ENCODE assay signal across 8 mouse cellular contexts in genomic region chr16:74411481-74412251, GRCm38 (mm10). TPM values are rescaled to one million over a fixed set of nuclear protein-coding genes. Genes with fewer than 3 reads are reported as not detected.
DNase-seq lines count a peak whose midpoint lies in the region; ATAC-seq lines count a peak whose summit lies in the region.

Gene Robo2 (minus strand): TSS chr16:74411825.

- DNase-seq in ZHBTc4 (ENCODE audit: low read depth, low spot score), result peak; percentile 66
- peak; percentile 36 to 63 for DNase-seq in cerebellum, postnatal 4 days (ENCODE audit: low spot score in 2 of 2)
- DNase-seq in gastrocnemius, adult 18-20 months (ENCODE audit: low spot score), result peak; percentile 19
- peak; percentile 71 to 76 for DNase-seq in layer of hippocampus, postnatal 36 days
- peak; percentile 32 for DNase-seq in ovary, postnatal 14 days (ENCODE audit: low spot score)
- DNase-seq in spleen, postnatal 10 days (ENCODE audit: low spot score in 2 of 2), result no peak

- H3K36me3 ChIP-seq in hindbrain, embryonic 13.5 days, result no peaks in the 10 kb centered on the region
- H3K36me3 ChIP-seq in lung, embryonic 16.5 days (ENCODE audit: control insufficient read depth, insufficient read depth, low read length), result no peaks in the 10 kb centered on the region

- H3K4me3 ChIP-seq in hindbrain, embryonic 13.5 days, result peak within 1 kb of the TSS; percentile 75
- peak within 1 kb of the TSS; percentile 64 for H3K4me3 ChIP-seq in lung, embryonic 16.5 days (ENCODE audit: low read length)

- H3K27me3 ChIP-seq in hindbrain, embryonic 13.5 days, result no peaks in the 10 kb centered on the region
- H3K27me3 ChIP-seq in lung, embryonic 16.5 days (ENCODE audit: control insufficient read depth, insufficient read depth, low read depth, low read length), result peaks cover 2% of the 10 kb centered on the region; the same call in 1 of the 2 replicates

- WGBS in hindbrain, embryonic 13.5 days, result under 1% methylated on average over 43 of the region's 43 CpGs
- under 1% methylated on average over 41 of the region's 43 CpGs for WGBS in lung, embryonic 16.5 days

- H3K27ac ChIP-seq in hindbrain, embryonic 13.5 days, result peak within 1 kb of the TSS; percentile 94
- H3K27ac ChIP-seq in lung, embryonic 16.5 days (ENCODE audit: low read length), result peak within 1 kb of the TSS; percentile 81

- peak; percentile 83 for ATAC-seq in hindbrain, embryonic 13.5 days (ENCODE audit: low FRiP score)
- ATAC-seq in lung, embryonic 16.5 days (ENCODE audit: low read depth), result peak; percentile 94

- H3K9me3 ChIP-seq in hindbrain, embryonic 13.5 days, result no peaks in the 10 kb centered on the region
- H3K9me3 ChIP-seq in lung, embryonic 16.5 days (ENCODE audit: control insufficient read depth, low read length), result no peaks in the 10 kb centered on the region

- peak within 1 kb of the TSS; percentile 86 for H3K9ac ChIP-seq in hindbrain, embryonic 13.5 days
- H3K9ac ChIP-seq in lung, embryonic 16.5 days (ENCODE audit: low read length), result peak within 1 kb of the TSS; percentile 70

- peak within 1 kb of the TSS; percentile 91 for H3K4me2 ChIP-seq in hindbrain, embryonic 13.5 days
- peak within 1 kb of the TSS; percentile 88 for H3K4me2 ChIP-seq in lung, embryonic 16.5 days (ENCODE audit: low read depth, low read length)

- peaks cover 7% of the 10 kb centered on the region; the same call in 1 of the 2 replicates for H3K4me1 ChIP-seq in hindbrain, embryonic 13.5 days (replicated peaks)
- no peaks in the 10 kb centered on the region for H3K4me1 ChIP-seq in lung, embryonic 16.5 days (replicated peaks; ENCODE audit: control insufficient read depth, insufficient read depth, low read length)

RNA-seq across cellular contexts. Expression of gene Robo2, which starts in this region (rescaled TPM):
- total RNA-seq in gastrocnemius, adult 18-20 months (2021), result under 1 TPM; 0.21 to 0.85 TPM
- polyA plus RNA-seq in hindbrain, embryonic 13.5 days (2015; fragmentation: Nextera tagmentation; extraction: Ambion mirVana), result 101 and 106 TPM in 2 replicates
- 100 to 1,000 TPM; 101 to 105 TPM for total RNA-seq in layer of hippocampus, postnatal 36 days (2021)
- polyA plus RNA-seq in lung, embryonic 16.5 days (2015; fragmentation: Nextera tagmentation; extraction: Ambion mirVana), result 40.6 and 45.3 TPM in 2 replicates

Comparison
In these comparisons a context has a peak if more than half of its experiments do, and no peak if none do; other contexts are left out.
1. RNA of gene Robo2 (total RNA-seq): 101 to 105 TPM in layer of hippocampus, postnatal 36 days; 0.21 to 0.85 TPM in gastrocnemius, adult 18-20 months; every median in the first group is over 10 times any median in the second.
2. Peak in DNase-seq in gastrocnemius, adult 18-20 months; RNA of the gene not detected or under 1 TPM.
3. DNase-seq: peak in ZHBTc4 (single experiment), cerebellum, postnatal 4 days (2 of 2), layer of hippocampus, postnatal 36 days (2 of 2) and ovary, postnatal 14 days (single experiment); none in spleen, postnatal 10 days (0 of 2).